Mouse (Mus musculus) hindbrain, embryonic 15.5 days (tissue): Measurements from ENCODE around the gene Rad54l. TPM values are rescaled to one million over a fixed set of nuclear protein-coding genes. Genes with fewer than 3 reads are reported as not detected.
A peak's percentile ranks its signal among the peaks of the same experiment; 100 is the strongest.

Source experiments
- ATAC-seq: fragments of 200-750 bp; cut with Nextera tagmentation; 2 replicates; pipeline ENCODE4 v1.8.0; 2017; ENCODE audit warnings: low read depth, moderate number of reproducible peaks, moderate TSS enrichment; ENCODE audit not compliant: low FRiP score
- H3K27ac ChIP-seq: fragments of 300-500 bp; sonication (generic); replicated peaks from 2 replicates; pipeline ENCODE4 v1.5.1; 2015; ENCODE audit warnings: mild to moderate bottlenecking, inconsistent platforms
- H3K27me3 ChIP-seq: fragments of 300-500 bp; sonication (generic); 2 replicates; pipeline ENCODE4 v1.6.1; 2015; ENCODE audit warnings: control low read depth, inconsistent platforms
- H3K36me3 ChIP-seq: fragments of 300-500 bp; sonication (generic); 2 replicates; pipeline ENCODE4 v1.6.1; 2015; ENCODE audit warnings: control low read depth, inconsistent platforms
- H3K4me1 ChIP-seq: fragments of 300-500 bp; sonication (generic); replicated peaks from 2 replicates; pipeline ENCODE4 v1.6.1; 2015; ENCODE audit warnings: control low read depth, inconsistent platforms
- H3K4me2 ChIP-seq: fragments of 300-500 bp; sonication (generic); 2 replicates; pipeline ENCODE4 v1.6.1; 2015; ENCODE audit warnings: moderate library complexity, mild to moderate bottlenecking, inconsistent platforms
- H3K4me3 ChIP-seq: fragments of 300-500 bp; sonication (generic); 2 replicates; pipeline ENCODE4 v1.5.1; 2015; ENCODE audit warnings: mild to moderate bottlenecking, inconsistent platforms
- H3K9ac ChIP-seq: fragments of 300-500 bp; sonication (generic); 2 replicates; pipeline ENCODE4 v1.6.1; 2015; ENCODE audit warnings: inconsistent platforms
- H3K9me3 ChIP-seq: fragments of 300-500 bp; sonication (generic); 2 replicates; pipeline ENCODE4 v1.6.1; 2016; ENCODE audit warnings: control low read depth, inconsistent platforms
- WGBS: fragments of 180-500 bp; shearing (Covaris S2); methylation state at CpG from one replicate; pipeline ENCODE4 v1.1.7; 2015; 5-methylcytosine and 5-hydroxymethylcytosine counted together
- polyA plus RNA-seq: library from polyadenylated mRNA; unstranded; fragments of >200 nt; fragmentation: Nextera tagmentation; extraction: Ambion mirVana; gene quantifications from 2 replicates; pipeline ENCODE4 v1.2.1, GENCODE M21; 2015

Rad54l gene
- polyA plus RNA-seq, 1 experiment from 2014 or later: 9.9 TPM

GRCm38 (mm10) chr4:116134990-116135389 is 11.5 kb upstream of the Rad54l start:
- Histone ChIP-seq H3K9me3 (no peaks in the 10 kb centered on the region), H3K36me3 (no peaks in the 10 kb centered on the region), H3K27me3 (no peaks in the 10 kb centered on the region), H3K4me3 (no peak overlapping the region), H3K4me2 (no peak overlapping the region), H3K4me1 (no peaks in the 10 kb centered on the region), H3K9ac (no peak overlapping the region), H3K27ac (no peak overlapping the region)
- ATAC-seq: peak; percentile 66; the same call in 1 of the 2 replicates
- WGBS: 27% methylated on average over 2 of the region's 2 CpGs

DNA sequence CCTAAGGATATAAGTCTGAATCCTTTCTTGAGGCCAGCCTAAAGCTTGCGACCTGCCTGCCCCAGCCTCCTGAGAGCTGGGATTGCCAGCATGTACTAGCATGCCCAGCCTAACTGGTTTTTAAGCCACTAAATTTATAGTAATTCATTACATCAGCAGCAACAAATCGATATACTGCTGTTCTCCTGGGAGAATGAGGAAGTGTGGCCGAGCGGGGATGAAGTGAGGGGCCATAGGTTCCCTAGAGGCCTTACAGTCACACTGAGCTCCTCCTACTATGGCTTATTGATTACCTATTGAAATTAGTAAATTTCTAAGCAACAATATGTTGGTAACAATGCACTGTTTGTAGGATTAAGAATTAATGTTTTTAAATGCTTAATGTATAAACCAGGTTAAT is 9.6 kb upstream of the Rad54l start:
- ATAC-seq: no peak
- WGBS: 86% methylated on average over 4 of the region's 4 CpGs
- no peak overlapping the region for H3K9ac ChIP-seq
- H3K9me3 ChIP-seq: no peaks in the 10 kb centered on the region
- H3K27me3 ChIP-seq: no peaks in the 10 kb centered on the region
- H3K4me3 ChIP-seq: no peak overlapping the region
- H3K27ac ChIP-seq: no peak overlapping the region
- H3K4me1 ChIP-seq: no peaks in the 10 kb centered on the region
- no peaks in the 10 kb centered on the region for H3K36me3 ChIP-seq
- no peak overlapping the region for H3K4me2 ChIP-seq

- Histone ChIP-seq H3K9me3 (no peaks in the 10 kb centered on the region), H3K4me1 (peaks cover 16% of the 10 kb centered on the region), H3K4me3 (no peak overlapping the region), H3K36me3 (no peaks in the 10 kb centered on the region), H3K27me3 (no peaks in the 10 kb centered on the region), H3K9ac (no peak overlapping the region), H3K4me2 (no peak overlapping the region), H3K27ac (no peak overlapping the region)
- ATAC-seq: no peak
- 48% methylated on average over 6 of the region's 6 CpGs for WGBS
Measured at GRCm38 (mm10) chr4:116127956-116128355, 4.5 kb upstream of the Rad54l start.

DNA sequence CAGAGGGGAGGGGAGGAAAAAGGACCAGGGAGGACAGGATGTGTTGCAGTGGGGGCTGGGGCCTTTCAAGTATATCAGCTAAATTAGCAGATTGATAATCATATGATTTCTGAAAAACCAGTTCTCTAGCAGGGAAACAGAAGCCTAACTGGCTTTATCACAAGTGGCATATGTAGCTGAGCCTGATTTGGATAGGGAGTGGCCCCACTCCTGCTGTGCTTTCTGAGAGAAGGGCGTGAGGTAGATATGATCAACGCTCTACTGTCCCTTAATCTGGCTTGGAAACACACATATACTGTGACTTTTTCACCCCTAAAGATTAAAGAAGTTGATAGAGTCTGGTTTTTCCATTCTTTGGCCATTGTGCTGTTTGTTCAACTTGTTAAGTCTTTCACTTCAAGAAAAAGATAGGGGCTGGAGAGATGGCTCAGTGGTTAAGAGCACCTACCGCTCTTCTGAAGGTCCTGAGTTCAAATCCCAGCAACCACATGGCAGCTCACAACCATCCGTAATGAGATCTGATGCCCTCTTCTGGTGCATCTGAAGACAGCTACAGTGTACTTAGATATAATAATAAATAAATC is 2.4 kb upstream of the Rad54l start:
- Histone ChIP-seq H3K9me3 (no peaks in the 10 kb centered on the region), H3K4me1 (peaks cover 19% of the 10 kb centered on the region), H3K4me2 (no peak overlapping the region), H3K4me3 (no peak overlapping the region), H3K27ac (no peak overlapping the region), H3K36me3 (no peaks in the 10 kb centered on the region), H3K9ac (no peak overlapping the region), H3K27me3 (no peaks in the 10 kb centered on the region)
- no peak for ATAC-seq
- WGBS: 97% methylated on average over 4 of the region's 4 CpGs

GRCm38 (mm10) chr4:116122762-116123161 is 728 bp downstream of the Rad54l start:
- H3K27ac ChIP-seq: no peak overlapping the region
- H3K4me1 ChIP-seq: peaks cover 19% of the 10 kb centered on the region
- H3K36me3 ChIP-seq: no peaks in the 10 kb centered on the region
- peak overlapping the region; percentile 57 for H3K4me3 ChIP-seq
- no peaks in the 10 kb centered on the region for H3K27me3 ChIP-seq
- 5% methylated on average over 1 of the region's 1 CpGs for WGBS
- H3K9ac ChIP-seq: peak overlapping the region; percentile 54; the same call in 1 of the 2 replicates
- ATAC-seq: no peak
- H3K4me2 ChIP-seq: peak overlapping the region; percentile 77
- no peaks in the 10 kb centered on the region for H3K9me3 ChIP-seq

- no peaks in the 10 kb centered on the region for H3K9me3 ChIP-seq
- no peak overlapping the region for H3K4me3 ChIP-seq
- no peaks in the 10 kb centered on the region for H3K4me1 ChIP-seq
- H3K27me3 ChIP-seq: no peaks in the 10 kb centered on the region
- H3K36me3 ChIP-seq: no peaks in the 10 kb centered on the region
- no peak for ATAC-seq
- no peak overlapping the region for H3K4me2 ChIP-seq
- no peak overlapping the region for H3K9ac ChIP-seq
- H3K27ac ChIP-seq: no peak overlapping the region
- 51% methylated on average over 2 of the region's 2 CpGs for WGBS
Measured at GRCm38 (mm10) chr4:116111486-116111885, 12.0 kb downstream of the Rad54l start.

DNA sequence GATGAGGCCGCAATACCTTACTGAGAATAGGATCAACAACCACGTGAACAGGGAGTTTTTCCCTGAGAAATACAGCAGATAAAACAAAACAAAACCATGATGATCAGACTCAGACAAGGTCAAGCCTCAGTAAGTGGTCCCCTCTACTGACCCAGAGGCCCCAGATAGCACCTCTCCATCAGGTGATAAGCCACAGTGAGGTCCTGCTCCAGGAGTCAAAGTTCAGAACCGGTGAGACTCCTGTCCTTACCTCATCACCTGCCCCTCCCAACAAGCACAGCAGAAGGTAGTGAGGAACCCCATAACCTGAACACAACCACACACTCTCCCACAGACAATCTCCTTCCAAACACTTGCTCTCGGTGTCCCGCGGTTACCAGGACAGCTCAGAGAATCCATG is 12.8 kb downstream of the Rad54l start:
- Histone ChIP-seq H3K4me3 (no peak overlapping the region), H3K4me2 (no peak overlapping the region), H3K36me3 (no peaks in the 10 kb centered on the region), H3K27me3 (no peaks in the 10 kb centered on the region), H3K27ac (no peak overlapping the region), H3K9me3 (no peaks in the 10 kb centered on the region), H3K9ac (no peak overlapping the region), H3K4me1 (no peaks in the 10 kb centered on the region)
- no peak for ATAC-seq
- 98% methylated on average over 6 of the region's 6 CpGs for WGBS

- 96% methylated on average over 5 of the region's 5 CpGs for WGBS
- no peaks in the 10 kb centered on the region for H3K4me1 ChIP-seq
- ATAC-seq: no peak
Measured at GRCm38 (mm10) chr4:116105278-116105677, 18.2 kb downstream of the Rad54l start.

DNA sequence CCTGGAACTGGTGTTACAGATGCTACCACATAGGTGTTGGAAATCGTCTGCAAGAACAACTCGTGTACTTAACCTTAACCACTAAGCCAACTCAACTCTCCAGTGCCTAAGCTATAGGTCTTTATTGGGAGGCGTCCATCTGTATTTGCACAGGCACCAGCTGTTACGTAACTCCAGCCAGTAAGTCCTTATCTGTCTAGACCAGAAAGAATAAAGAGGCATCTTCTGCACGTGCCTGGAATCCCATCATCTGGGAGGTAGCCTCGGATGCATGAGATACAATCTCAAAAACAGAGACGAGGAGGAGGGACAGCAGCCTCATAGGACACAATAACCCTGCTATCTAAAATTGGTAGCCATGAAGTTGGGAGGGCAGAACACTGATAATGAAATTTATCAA is 22.5 kb downstream of the Rad54l start:
- Histone ChIP-seq H3K27me3 (no peaks in the 10 kb centered on the region), H3K9ac (no peak overlapping the region), H3K4me3 (no peak overlapping the region), H3K27ac (no peak overlapping the region), H3K4me2 (no peak overlapping the region), H3K9me3 (no peaks in the 10 kb centered on the region), H3K4me1 (no peaks in the 10 kb centered on the region), H3K36me3 (peaks cover 39% of the 10 kb centered on the region)
- WGBS: 86% methylated on average over 7 of the region's 7 CpGs
- ATAC-seq: no peak

More at GRCm38 (mm10) chr4:116105278-116105677, 18.2 kb downstream of the Rad54l start:
- Histone ChIP-seq H3K36me3 (peaks cover 3% of the 10 kb centered on the region; the same call in 1 of the 2 replicates), H3K4me3 (no peak overlapping the region), H3K27ac (no peak overlapping the region), H3K9ac (no peak overlapping the region), H3K4me2 (no peak overlapping the region), H3K9me3 (no peaks in the 10 kb centered on the region), H3K27me3 (no peaks in the 10 kb centered on the region)

GRCm38 (mm10) chr4:116097211-116097610 is 26.3 kb downstream of the Rad54l start:
- no peak overlapping the region for H3K27ac ChIP-seq
- WGBS: 90% methylated on average over 8 of the region's 8 CpGs
- no peak overlapping the region for H3K4me2 ChIP-seq
- no peaks in the 10 kb centered on the region for H3K4me1 ChIP-seq
- no peak for ATAC-seq
- no peaks in the 10 kb centered on the region for H3K27me3 ChIP-seq
- H3K4me3 ChIP-seq: no peak overlapping the region
- H3K9ac ChIP-seq: no peak overlapping the region
- H3K9me3 ChIP-seq: no peaks in the 10 kb centered on the region
- H3K36me3 ChIP-seq: peaks cover 75% of the 10 kb centered on the region

- Histone ChIP-seq H3K9me3 (no peaks in the 10 kb centered on the region), H3K36me3 (peaks cover 80% of the 10 kb centered on the region), H3K9ac (no peak overlapping the region), H3K4me1 (no peaks in the 10 kb centered on the region), H3K27ac (no peak overlapping the region), H3K27me3 (no peaks in the 10 kb centered on the region), H3K4me2 (no peak overlapping the region), H3K4me3 (no peak overlapping the region)
- no peak for ATAC-seq
- 93% methylated on average over 10 of the region's 10 CpGs for WGBS
Measured at GRCm38 (mm10) chr4:116096291-116096690, 27.2 kb downstream of the Rad54l start.

DNA sequence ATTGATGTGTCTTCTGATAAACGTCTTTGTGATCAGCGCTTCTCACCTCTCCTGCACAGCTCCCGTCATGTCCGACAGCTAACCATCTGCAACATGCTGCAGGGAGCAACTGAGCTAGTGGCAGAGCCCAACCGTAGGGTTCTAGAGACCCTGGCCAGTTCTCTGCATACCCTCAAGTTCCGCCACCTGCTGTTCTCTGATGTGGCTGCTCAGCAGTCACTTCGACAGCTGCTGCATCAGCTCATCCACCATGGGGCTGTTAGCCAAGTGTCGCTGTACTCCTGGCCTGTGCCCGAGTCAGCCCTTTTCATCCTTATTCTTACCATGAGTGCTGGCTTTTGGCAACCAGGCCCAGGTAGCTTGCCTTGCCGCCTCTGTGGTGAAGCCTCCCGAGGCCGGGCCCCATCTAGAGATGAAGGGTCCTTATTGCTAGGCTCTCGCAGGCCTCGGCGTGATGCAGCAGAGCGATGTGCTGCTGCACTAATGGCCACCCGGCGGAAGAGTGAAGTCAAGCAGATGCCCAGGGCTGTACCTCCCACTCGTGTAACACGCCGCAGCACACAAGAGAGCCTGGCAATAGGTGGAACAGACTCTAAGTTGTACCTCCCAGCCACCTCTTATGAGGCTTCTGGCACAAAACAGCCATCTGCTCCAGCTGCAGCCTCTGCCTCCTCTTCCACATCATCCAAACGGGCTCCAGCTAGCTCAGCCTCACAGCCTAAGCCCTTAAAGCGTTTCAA is 34.8 kb downstream of the Rad54l start:
- Histone ChIP-seq H3K4me3 (no peak overlapping the region), H3K27me3 (no peaks in the 10 kb centered on the region), H3K36me3 (peaks cover 82% of the 10 kb centered on the region), H3K4me1 (no peaks in the 10 kb centered on the region), H3K9ac (no peak overlapping the region), H3K9me3 (no peaks in the 10 kb centered on the region), H3K4me2 (no peak overlapping the region), H3K27ac (no peak overlapping the region)
- no peak for ATAC-seq
- 86% methylated on average over 23 of the region's 23 CpGs for WGBS
